Mouse (Mus musculus) embryonic facial prominence, embryonic 15.5 days (tissue): Measurements from ENCODE around the gene Gm44596. TPM values are rescaled to one million over a fixed set of nuclear protein-coding genes. Genes with fewer than 3 reads are reported as not detected.

Experiments
- ATAC-seq: fragments of 200-750 bp; cut with Nextera tagmentation; 2 replicates; pipeline ENCODE4 v1.8.0; 2017; ENCODE audit warnings: low read depth, moderate TSS enrichment; ENCODE audit not compliant: insufficient number of reproducible peaks, low FRiP score, low TSS enrichment
- H3K27ac ChIP-seq: fragments of 300-500 bp; sonication (generic); replicated peaks from 2 replicates; pipeline ENCODE4 v1.5.1; 2015; ENCODE audit warnings: mild to moderate bottlenecking, inconsistent platforms
- H3K27me3 ChIP-seq: fragments of 300-500 bp; sonication (generic); 2 replicates; pipeline ENCODE4 v1.6.1; 2015; ENCODE audit warnings: inconsistent platforms
- H3K36me3 ChIP-seq: fragments of 300-500 bp; sonication (generic); 2 replicates; pipeline ENCODE4 v1.6.1; 2015; ENCODE audit warnings: mild to moderate bottlenecking, inconsistent platforms
- H3K4me1 ChIP-seq: fragments of 300-500 bp; sonication (generic); 2 replicates; pipeline ENCODE4 v1.6.1; 2015; ENCODE audit warnings: inconsistent platforms
- H3K4me2 ChIP-seq: fragments of 300-500 bp; sonication (generic); replicated peaks from 2 replicates; pipeline ENCODE4 v1.6.1; 2015; ENCODE audit warnings: mild to moderate bottlenecking, inconsistent platforms
- H3K4me3 ChIP-seq: fragments of 300-500 bp; sonication (generic); replicated peaks from 2 replicates; pipeline ENCODE4 v1.5.1; 2015; ENCODE audit warnings: mild to moderate bottlenecking, inconsistent platforms
- H3K9ac ChIP-seq: fragments of 300-500 bp; sonication (generic); 2 replicates; pipeline ENCODE4 v1.6.1; 2015; ENCODE audit warnings: inconsistent platforms
- H3K9me3 ChIP-seq: fragments of 300-500 bp; sonication (generic); replicated peaks from 2 replicates; pipeline ENCODE4 v1.6.1; 2016; ENCODE audit warnings: inconsistent platforms
- WGBS: fragments of 180-500 bp; shearing (Covaris S2); methylation state at CpG from one replicate; pipeline ENCODE4 v1.1.7; 2015; 5-methylcytosine and 5-hydroxymethylcytosine counted together
- polyA plus RNA-seq: library from polyadenylated mRNA; unstranded; fragments of >200 nt; fragmentation: Nextera tagmentation; extraction: Ambion mirVana; gene quantifications from 2 replicates; pipeline ENCODE4 v1.2.1, GENCODE M21; 2015

Gene Gm44596
- polyA plus RNA-seq, 1 experiment from 2014 or later, result not detected

- ATAC-seq, result peak; percentile 98
- H3K27ac ChIP-seq, result peak within 1 kb of the TSS; percentile 95
- peak within 1 kb of the TSS; percentile 78 for H3K4me2 ChIP-seq
- H3K36me3 ChIP-seq, result peaks cover 24% of the 10 kb centered on the region
- under 1% methylated on average over 41 of the region's 42 CpGs for WGBS
- no peaks in the 10 kb centered on the region for H3K9me3 ChIP-seq
- H3K4me1 ChIP-seq, result peaks cover 40% of the 10 kb centered on the region
- H3K4me3 ChIP-seq, result peak within 1 kb of the TSS; percentile 85
- H3K27me3 ChIP-seq, result no peaks in the 10 kb centered on the region
- H3K9ac ChIP-seq, result peak within 1 kb of the TSS; percentile 72
Observed at GRCm38 (mm10) chr6:128355726-128356416, 19.4 kb upstream of the Gm44596 start, which contains the start of gene Tulp3. Gene Tulp3, minus strand, starts transcription at chr6:128355851.

- no peak overlapping the region for H3K9ac ChIP-seq
- no peak overlapping the region for H3K4me2 ChIP-seq
- H3K27me3 ChIP-seq, result no peaks in the 10 kb centered on the region
- no peak for ATAC-seq
- H3K36me3 ChIP-seq, result peaks cover 23% of the 10 kb centered on the region
- 27% methylated on average over 2 of the region's 2 CpGs for whole genome bisulfite sequencing
- H3K27ac ChIP-seq, result no peak overlapping the region
- no peaks in the 10 kb centered on the region for H3K9me3 ChIP-seq
- H3K4me3 ChIP-seq, result no peak overlapping the region
- peaks cover 48% of the 10 kb centered on the region for H3K4me1 ChIP-seq
Observed at GRCm38 (mm10) chr6:128358999-128359398, 16.3 kb upstream of the Gm44596 start.

- Histone ChIP-seq H3K9me3 (no peaks in the 10 kb centered on the region), H3K4me1 (peaks cover 47% of the 10 kb centered on the region), H3K4me2 (peak overlapping the region; percentile 96), H3K9ac (peak overlapping the region; percentile 84), H3K36me3 (peaks cover 30% of the 10 kb centered on the region), H3K4me3 (peak overlapping the region; percentile 89), H3K27ac (peak overlapping the region; percentile 97), H3K27me3 (no peaks in the 10 kb centered on the region)
- ATAC-seq, result no peak
- WGBS, result 13% methylated on average over 9 of the region's 9 CpGs
Observed at GRCm38 (mm10) chr6:128361901-128362300, 13.4 kb upstream of the Gm44596 start.

GRCm38 (mm10) chr6:128362381-128363006, 12.8 kb upstream of the Gm44596 start, which contains the start of the genes Rhno1 and Foxm1:
Gene Rhno1, minus strand, starts transcription at chr6:128362911.
Gene Foxm1, plus strand, starts transcription at chr6:128362967.
- H3K4me3 ChIP-seq, result peak within 1 kb of the TSS; percentile 89
- H3K4me1 ChIP-seq, result peaks cover 47% of the 10 kb centered on the region
- H3K27me3 ChIP-seq, result no peaks in the 10 kb centered on the region
- no peaks in the 10 kb centered on the region for H3K9me3 ChIP-seq
- H3K36me3 ChIP-seq, result peaks cover 28% of the 10 kb centered on the region
- peak within 1 kb of the TSS; percentile 84 for H3K9ac ChIP-seq
- H3K4me2 ChIP-seq, result peak within 1 kb of the TSS; percentile 96
- peak; percentile 91 for ATAC-seq
- under 1% methylated on average over 68 of the region's 76 CpGs for WGBS
- peak within 1 kb of the TSS; percentile 97 for H3K27ac ChIP-seq

GRCm38 (mm10) chr6:128363007-128363825, 12.1 kb upstream of the Gm44596 start:
- no peak; the same call in 1 of the 2 replicates for ATAC-seq
- Histone ChIP-seq H3K9ac (peak overlapping the region; percentile 84), H3K9me3 (no peaks in the 10 kb centered on the region), H3K4me1 (peaks cover 47% of the 10 kb centered on the region), H3K4me2 (peak overlapping the region; percentile 96), H3K27ac (peak overlapping the region; percentile 97), H3K36me3 (peaks cover 28% of the 10 kb centered on the region), H3K27me3 (no peaks in the 10 kb centered on the region), H3K4me3 (peak overlapping the region; percentile 89)
- under 1% methylated on average over 43 of the region's 46 CpGs for WGBS

- no peak overlapping the region for H3K4me2 ChIP-seq
- WGBS, result 71% methylated on average over 6 of the region's 6 CpGs
- no peak for ATAC-seq
- peaks cover 33% of the 10 kb centered on the region for H3K36me3 ChIP-seq
- H3K9ac ChIP-seq, result no peak overlapping the region
- no peak overlapping the region for H3K27ac ChIP-seq
- H3K9me3 ChIP-seq, result no peaks in the 10 kb centered on the region
- H3K4me3 ChIP-seq, result no peak overlapping the region
- H3K4me1 ChIP-seq, result peaks cover 41% of the 10 kb centered on the region
- H3K27me3 ChIP-seq, result no peaks in the 10 kb centered on the region
Observed at GRCm38 (mm10) chr6:128364721-128365120, 10.6 kb upstream of the Gm44596 start.

- Histone ChIP-seq H3K4me2 (no peak overlapping the region), H3K9ac (no peak overlapping the region), H3K27me3 (no peaks in the 10 kb centered on the region), H3K4me1 (peaks cover 25% of the 10 kb centered on the region), H3K27ac (no peak overlapping the region), H3K36me3 (peaks cover 51% of the 10 kb centered on the region), H3K9me3 (no peaks in the 10 kb centered on the region), H3K4me3 (no peak overlapping the region)
- 83% methylated on average over 5 of the region's 5 CpGs for WGBS
- no peak for ATAC-seq
Observed at GRCm38 (mm10) chr6:128366466-128366865, 8.8 kb upstream of the Gm44596 start.

- Histone ChIP-seq H3K9ac (no peak overlapping the region), H3K4me1 (0 out of 2 replicates have a peak, but pooled peaks cover 8% of the 10 kb centered on the region), H3K36me3 (peaks cover 82% of the 10 kb centered on the region), H3K4me3 (no peak overlapping the region), H3K9me3 (no peaks in the 10 kb centered on the region), H3K4me2 (no peak overlapping the region), H3K27me3 (no peaks in the 10 kb centered on the region), H3K27ac (no peak overlapping the region)
- 95% methylated on average over 5 of the region's 5 CpGs for whole genome bisulfite sequencing
- ATAC-seq, result no peak
Observed at GRCm38 (mm10) chr6:128370040-128370439, 5.3 kb upstream of the Gm44596 start.

- Histone ChIP-seq H3K4me1 (0 out of 2 replicates have a peak, but pooled peaks cover 10% of the 10 kb centered on the region), H3K4me3 (no peak overlapping the region), H3K9ac (no peak overlapping the region), H3K27ac (peak overlapping the region; percentile 61), H3K9me3 (no peaks in the 10 kb centered on the region), H3K36me3 (peaks cover 33% of the 10 kb centered on the region), H3K4me2 (no peak overlapping the region), H3K27me3 (no peaks in the 10 kb centered on the region)
- 74% methylated on average over 17 of the region's 17 CpGs for WGBS
- ATAC-seq, result no peak
Observed at GRCm38 (mm10) chr6:128376371-128377085, 1.2 kb downstream of the Gm44596 start.

- Histone ChIP-seq H3K27ac (no peak overlapping the region), H3K27me3 (no peaks in the 10 kb centered on the region), H3K9me3 (no peaks in the 10 kb centered on the region), H3K9ac (no peak overlapping the region), H3K4me2 (no peak overlapping the region), H3K4me3 (no peak overlapping the region), H3K36me3 (peaks cover 5% of the 10 kb centered on the region; the same call in 1 of the 2 replicates), H3K4me1 (0 out of 2 replicates have a peak, but pooled peaks cover 7% of the 10 kb centered on the region)
- 82% methylated on average over 16 of the region's 16 CpGs for WGBS
- ATAC-seq, result no peak
Observed at GRCm38 (mm10) chr6:128379636-128380035, 4.3 kb downstream of the Gm44596 start.
